Mouse (Mus musculus) embryonic facial prominence, embryonic 14.5 days (tissue): ENCODE measurements around the gene Tifa. TPM values are rescaled to one million over a fixed set of nuclear protein-coding genes. Genes with fewer than 3 reads are reported as not detected.

Experiments used
- ATAC-seq: fragments of 200-750 bp; cut with Nextera tagmentation; 2 replicates; pipeline ENCODE4 v1.8.0; 2017; ENCODE audit warnings: low read depth, moderate number of reproducible peaks, moderate TSS enrichment
- DNase-seq: peaks from one replicate; pipeline ENCODE4 v3.0.0-alpha.2; 2015; ENCODE audit warnings: low spot score
- H3K27ac ChIP-seq: fragments of 300-500 bp; sonication (generic); replicated peaks from 2 replicates; pipeline ENCODE4 v1.5.1; 2014; ENCODE audit warnings: low read depth, mild to moderate bottlenecking, low read length, moderate library complexity
- H3K27me3 ChIP-seq: fragments of 300-500 bp; sonication (generic); replicated peaks from 2 replicates; pipeline ENCODE4 v1.6.1; 2014; ENCODE audit warnings: low read length; ENCODE audit not compliant: control insufficient read depth, insufficient read depth
- H3K36me3 ChIP-seq: fragments of 300-500 bp; sonication (generic); 2 replicates; pipeline ENCODE4 v1.6.1; 2014; ENCODE audit warnings: low read length, mixed read lengths; ENCODE audit not compliant: control insufficient read depth, insufficient read depth
- H3K4me1 ChIP-seq: fragments of 300-500 bp; sonication (generic); 2 replicates; pipeline ENCODE4 v1.6.1; 2014; ENCODE audit warnings: antibody characterized with exemption, low read length; ENCODE audit not compliant: control insufficient read depth, insufficient read depth
- H3K4me2 ChIP-seq: fragments of 300-500 bp; sonication (generic); 2 replicates; pipeline ENCODE4 v1.6.1; 2014; ENCODE audit warnings: low read depth, mild to moderate bottlenecking, low read length, moderate library complexity, mixed read lengths
- H3K4me3 ChIP-seq: fragments of 300-500 bp; sonication (generic); 2 replicates; pipeline ENCODE4 v1.5.1; 2014; ENCODE audit warnings: low read depth, mild to moderate bottlenecking, low read length
- H3K9ac ChIP-seq: fragments of 300-500 bp; sonication (generic); 2 replicates; pipeline ENCODE4 v1.6.1; 2014; ENCODE audit warnings: low read depth, mild to moderate bottlenecking, low read length, moderate library complexity, mixed read lengths
- H3K9me3 ChIP-seq: fragments of 300-500 bp; sonication (generic); 2 replicates; pipeline ENCODE4 v1.6.1; 2016; ENCODE audit warnings: low read length; ENCODE audit not compliant: control insufficient read depth
- WGBS: fragments of 180-500 bp; shearing (Covaris S2); extraction: QIAGEN DNeasy Blood & Tissue Kit; methylation state at CpG from one replicate; pipeline ENCODE4 v1.1.7; 2014; 5-methylcytosine and 5-hydroxymethylcytosine counted together
- polyA plus RNA-seq: library from polyadenylated mRNA; unstranded; fragments of >200 nt; fragmentation: Nextera tagmentation; extraction: Ambion mirVana; gene quantifications from 2 replicates; pipeline ENCODE4 v1.2.1, GENCODE M21; 2014

Gene Tifa
- polyA plus RNA-seq, 1 experiment from 2014 or later: 5.6 TPM

- Histone ChIP-seq H3K9me3 (no peaks in the 10 kb centered on the region), H3K27ac (peak overlapping the region; percentile 90), H3K9ac (peak overlapping the region; percentile 92), H3K36me3 (no peaks in the 10 kb centered on the region), H3K4me3 (peak overlapping the region; percentile 93), H3K27me3 (no peaks in the 10 kb centered on the region), H3K4me2 (peak overlapping the region; percentile 61), H3K4me1 (peaks cover 16% of the 10 kb centered on the region)
- no peak for DNase-seq
- 31% methylated on average over 8 of the region's 8 CpGs for WGBS
- ATAC-seq: no peak
Observed at GRCm38 (mm10) chr3:127837972-127838644, 48.5 kb downstream of the Tifa start.

DNA sequence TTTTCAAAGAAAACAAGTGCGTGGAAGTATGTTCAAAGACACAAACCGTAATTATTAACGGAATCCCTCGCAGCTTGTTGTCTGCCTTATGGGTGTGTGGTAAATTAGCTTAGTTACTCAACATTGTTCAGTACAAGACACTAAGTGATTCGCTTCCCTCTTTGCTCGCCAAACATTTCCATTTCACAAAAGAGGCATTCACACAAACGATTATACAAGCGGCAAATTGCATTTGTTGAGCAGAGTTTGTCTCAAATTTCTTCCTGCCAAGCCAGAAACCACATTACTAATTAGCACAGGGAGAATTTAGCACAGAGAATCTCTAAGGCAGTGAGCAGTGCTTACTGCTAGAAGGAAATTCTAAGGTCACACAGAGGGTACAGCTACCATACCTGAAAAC is 52.3 kb downstream of the Tifa start:
- ATAC-seq (no peak; the same call in 1 of the 2 replicates), DNase-seq (peak; percentile 41)
- Histone ChIP-seq H3K27ac (no peak overlapping the region), H3K27me3 (no peaks in the 10 kb centered on the region), H3K4me3 (no peak overlapping the region), H3K4me1 (peaks cover 6% of the 10 kb centered on the region; the same call in 1 of the 2 replicates), H3K9me3 (no peaks in the 10 kb centered on the region), H3K36me3 (no peaks in the 10 kb centered on the region), H3K9ac (no peak overlapping the region), H3K4me2 (no peak overlapping the region)
- WGBS: 64% methylated on average over 8 of the region's 8 CpGs

GRCm38 (mm10) chr3:127843324-127843940 is 53.8 kb downstream of the Tifa start:
- H3K9me3 ChIP-seq: no peaks in the 10 kb centered on the region
- ATAC-seq (no peak; the same call in 1 of the 2 replicates), DNase-seq (peak; percentile 41)
- no peak overlapping the region for H3K4me2 ChIP-seq
- H3K4me3 ChIP-seq: no peak overlapping the region
- H3K36me3 ChIP-seq: no peaks in the 10 kb centered on the region
- H3K27ac ChIP-seq: no peak overlapping the region
- WGBS: 78% methylated on average over 2 of the region's 2 CpGs
- H3K27me3 ChIP-seq: no peaks in the 10 kb centered on the region
- no peak overlapping the region for H3K9ac ChIP-seq
- peaks cover 2% of the 10 kb centered on the region; the same call in 1 of the 2 replicates for H3K4me1 ChIP-seq

- H3K9me3 ChIP-seq: no peaks in the 10 kb centered on the region
- no peak overlapping the region for H3K4me2 ChIP-seq
- H3K27ac ChIP-seq: no peak overlapping the region
- WGBS: 73% methylated on average over 5 of the region's 5 CpGs
- no peaks in the 10 kb centered on the region for H3K36me3 ChIP-seq
- H3K9ac ChIP-seq: no peak overlapping the region
- H3K4me1 ChIP-seq: no peaks in the 10 kb centered on the region
- H3K27me3 ChIP-seq: no peaks in the 10 kb centered on the region
- no peak overlapping the region for H3K4me3 ChIP-seq
- ATAC-seq (no peak), DNase-seq (no peak)
Observed at GRCm38 (mm10) chr3:127843941-127844327, 54.3 kb downstream of the Tifa start.

- Histone ChIP-seq H3K4me2 (no peak overlapping the region), H3K36me3 (no peaks in the 10 kb centered on the region), H3K27me3 (no peaks in the 10 kb centered on the region), H3K4me1 (no peaks in the 10 kb centered on the region), H3K9ac (no peak overlapping the region), H3K4me3 (no peak overlapping the region), H3K27ac (no peak overlapping the region), H3K9me3 (no peaks in the 10 kb centered on the region)
- peak; percentile 41 for DNase-seq
- 80% methylated on average over 11 of the region's 11 CpGs for WGBS
- no peak for ATAC-seq
Observed at GRCm38 (mm10) chr3:127848088-127848808, 58.6 kb downstream of the Tifa start.

DNA sequence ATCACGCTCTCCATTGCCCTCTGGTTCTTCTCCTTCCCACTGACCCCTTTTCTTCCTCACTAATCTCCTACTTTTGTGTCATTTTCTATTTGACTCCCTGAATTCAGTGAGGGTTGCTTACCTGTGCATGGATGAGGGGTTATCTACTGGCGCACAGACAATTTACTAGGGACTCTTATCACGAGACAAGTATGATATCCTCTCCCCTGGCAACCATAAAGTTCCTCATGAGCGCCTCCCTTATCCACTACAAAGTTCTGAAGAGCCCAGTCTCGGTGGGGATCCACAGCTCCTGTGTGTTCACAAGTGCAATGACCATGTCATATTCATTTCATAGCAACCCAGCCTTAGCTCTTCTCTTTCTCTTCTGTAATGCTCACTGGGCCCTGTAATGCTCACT is 60.3 kb downstream of the Tifa start:
- Histone ChIP-seq H3K9ac (no peak overlapping the region), H3K27ac (no peak overlapping the region), H3K4me1 (peaks cover 5% of the 10 kb centered on the region; the same call in 1 of the 2 replicates), H3K4me3 (no peak overlapping the region), H3K36me3 (no peaks in the 10 kb centered on the region), H3K27me3 (no peaks in the 10 kb centered on the region), H3K9me3 (no peaks in the 10 kb centered on the region), H3K4me2 (no peak overlapping the region)
- no peak for DNase-seq
- ATAC-seq: no peak
- 85% methylated on average over 5 of the region's 5 CpGs for WGBS

GRCm38 (mm10) chr3:127850776-127851646 is 61.4 kb downstream of the Tifa start:
- H3K4me3 ChIP-seq: no peak overlapping the region
- DNase-seq: no peak
- no peaks in the 10 kb centered on the region for H3K36me3 ChIP-seq
- ATAC-seq: no peak
- 49% methylated on average over 9 of the region's 9 CpGs for WGBS
- no peaks in the 10 kb centered on the region for H3K27me3 ChIP-seq
- H3K9ac ChIP-seq: no peak overlapping the region
- no peak overlapping the region for H3K4me2 ChIP-seq
- H3K9me3 ChIP-seq: no peaks in the 10 kb centered on the region
- no peak overlapping the region for H3K27ac ChIP-seq
- H3K4me1 ChIP-seq: peaks cover 5% of the 10 kb centered on the region; the same call in 1 of the 2 replicates

- WGBS: 73% methylated on average over 9 of the region's 9 CpGs
Observed at GRCm38 (mm10) chr3:127852722-127853121, 63.1 kb downstream of the Tifa start.

More at GRCm38 (mm10) chr3:127852722-127853121, 63.1 kb downstream of the Tifa start:
- DNase-seq (no peak), ATAC-seq (no peak)
- Histone ChIP-seq H3K4me2 (no peak overlapping the region), H3K9me3 (no peaks in the 10 kb centered on the region), H3K4me1 (peaks cover 5% of the 10 kb centered on the region; the same call in 1 of the 2 replicates), H3K27ac (no peak overlapping the region), H3K36me3 (no peaks in the 10 kb centered on the region), H3K4me3 (no peak overlapping the region), H3K9ac (no peak overlapping the region), H3K27me3 (no peaks in the 10 kb centered on the region)
